In the genomic region with DNA sequence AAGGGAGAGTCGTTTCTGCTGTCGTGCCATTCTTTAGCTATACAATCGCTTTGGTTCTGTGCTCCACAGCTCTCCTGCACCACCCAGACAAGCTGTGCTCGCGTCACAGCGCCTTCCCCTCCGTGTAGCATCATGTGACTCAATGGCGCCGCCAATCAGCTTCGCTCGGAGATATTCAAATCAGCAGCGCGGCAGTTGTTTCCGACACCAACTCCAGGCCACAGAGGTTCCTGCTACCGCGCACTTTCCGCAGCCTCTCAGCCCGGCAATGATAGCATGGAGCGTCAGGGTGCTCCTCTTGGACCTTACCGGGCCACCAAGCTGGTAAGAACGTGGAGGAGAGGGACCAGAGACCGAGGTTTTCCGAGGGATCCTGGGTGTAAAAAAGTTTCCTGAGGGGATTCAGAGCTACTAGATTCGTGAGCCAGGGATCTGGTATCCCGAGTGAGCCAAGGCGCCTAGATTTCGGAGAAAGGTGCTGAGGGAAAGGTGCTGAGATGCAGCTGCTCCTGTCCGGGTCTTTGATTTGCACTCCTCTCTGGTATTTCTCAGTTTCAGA, we compare ENCODE assay signal across 8 mouse cellular contexts. TPM values are rescaled to one million over a fixed set of nuclear protein-coding genes. Genes with fewer than 3 reads are reported as not detected.
DNase-seq lines count a peak whose midpoint lies in the region; ATAC-seq lines count a peak whose summit lies in the region.

A gene (plus strand): TSS at position 191 of the 559 bp plus-strand sequence.

- WGBS in hindbrain, embryonic 12.5 days = under 1% methylated on average over 28 of the region's 28 CpGs

- no peaks in the 10 kb centered on the region for H3K9me3 ChIP-seq in hindbrain, embryonic 12.5 days (replicated peaks)

- peak within 1 kb of the TSS; percentile 64 for H3K4me2 ChIP-seq in hindbrain, embryonic 12.5 days (replicated peaks)

- no peak within 1 kb of the TSS for H3K27ac ChIP-seq in hindbrain, embryonic 12.5 days

- DNase-seq in NIH3T3 (ENCODE audit: low read depth) = peak; percentile 95
- DNase-seq in cerebellum, postnatal 10 days = peak; percentile 93 to 94
- DNase-seq in frontal cortex, postnatal 10 days (ENCODE audit: low spot score in 2 of 2) = peak; percentile 75 to 91
- peak; percentile 82 to 90 for DNase-seq in layer of hippocampus, postnatal 14 days (ENCODE audit: low spot score in 2 of 2)
- DNase-seq in lung, postnatal 14 days = peak; percentile 93
- DNase-seq in retina, adult 2 months (ENCODE audit: low read depth, low spot score) = peak; percentile 33
- peak; percentile 93 to 95 for DNase-seq in thymus, postnatal 36 days

- H3K4me1 ChIP-seq in hindbrain, embryonic 12.5 days = peaks cover 7% of the 10 kb centered on the region; the same call in 1 of the 2 replicates

- H3K9ac ChIP-seq in hindbrain, embryonic 12.5 days = peak within 1 kb of the TSS; percentile 67

- no peaks in the 10 kb centered on the region for H3K27me3 ChIP-seq in hindbrain, embryonic 12.5 days

- 0 out of 2 replicates have a peak, but pooled peaks cover 6% of the 10 kb centered on the region for H3K36me3 ChIP-seq in hindbrain, embryonic 12.5 days

- H3K4me3 ChIP-seq in hindbrain, embryonic 12.5 days = peak within 1 kb of the TSS; percentile 50

- ATAC-seq in hindbrain, embryonic 12.5 days (ENCODE audit: low FRiP score) = peak; percentile 100

RNA-seq across cellular contexts. Expression of the gene that starts here (rescaled TPM):
- 20.6 and 22.4 TPM in 2 replicates for polyA plus RNA-seq in hindbrain, embryonic 12.5 days (2016; fragmentation: Nextera tagmentation; extraction: Ambion mirVana)
- under 1 TPM; 0.21 to 0.81 TPM for total RNA-seq in layer of hippocampus, postnatal 14 days (2021)

Comparison
In these comparisons a context has a peak if more than half of its experiments do, and no peak if none do; other contexts are left out.
1. Peak in DNase-seq in layer of hippocampus, postnatal 14 days; RNA of the gene not detected or under 1 TPM.
2. DNase-seq: peak in every context shown above with its lines; median percentile 95 in NIH3T3; 94 in thymus, postnatal 36 days; 94 in cerebellum, postnatal 10 days; 93 in lung, postnatal 14 days; 86 in layer of hippocampus, postnatal 14 days; 83 in frontal cortex, postnatal 10 days; 33 in retina, adult 2 months.